Mouse (Mus musculus) midbrain, embryonic 14.5 days (tissue): ENCODE results near the gene Pin1rt1. TPM values are rescaled to one million over a fixed set of nuclear protein-coding genes. Genes with fewer than 3 reads are reported as not detected.

Experiments used
- ATAC-seq: fragments of 200-750 bp; cut with Nextera tagmentation; 2 replicates; pipeline ENCODE4 v1.8.0; 2017; ENCODE audit warnings: moderate number of reproducible peaks, moderate library complexity; ENCODE audit not compliant: low FRiP score, low TSS enrichment
- DNase-seq: peaks from one replicate; pipeline ENCODE4 v3.0.0-alpha.2; 2015
- H3K27ac ChIP-seq: fragments of 300-500 bp; sonication (generic); replicated peaks from 2 replicates; pipeline ENCODE4 v1.5.1; 2014; ENCODE audit warnings: mild to moderate bottlenecking, low read depth, low read length, moderate library complexity
- H3K27me3 ChIP-seq: fragments of 300-500 bp; sonication (generic); 2 replicates; pipeline ENCODE4 v1.6.1; 2014; ENCODE audit warnings: low read length, control low read depth, mixed read lengths; ENCODE audit not compliant: control insufficient read depth, insufficient read depth
- H3K36me3 ChIP-seq: fragments of 300-500 bp; sonication (generic); 2 replicates; pipeline ENCODE4 v1.6.1; 2014; ENCODE audit warnings: low read length, control low read depth; ENCODE audit not compliant: control insufficient read depth, insufficient read depth
- H3K4me1 ChIP-seq: fragments of 300-500 bp; sonication (generic); 2 replicates; pipeline ENCODE4 v1.6.1; 2014; ENCODE audit warnings: mild to moderate bottlenecking, antibody characterized with exemption, low read length, control low read depth; ENCODE audit not compliant: control insufficient read depth, insufficient read depth
- H3K4me2 ChIP-seq: fragments of 300-500 bp; sonication (generic); 2 replicates; pipeline ENCODE4 v1.6.1; 2014; ENCODE audit warnings: mild to moderate bottlenecking, low read length, moderate library complexity
- H3K4me3 ChIP-seq: fragments of 300-500 bp; sonication (generic); replicated peaks from 2 replicates; pipeline ENCODE4 v1.5.1; 2014; ENCODE audit warnings: low read depth, low read length
- H3K9ac ChIP-seq: fragments of 300-500 bp; sonication (generic); replicated peaks from 2 replicates; pipeline ENCODE4 v1.6.1; 2014; ENCODE audit warnings: mild to moderate bottlenecking, low read length, moderate library complexity
- H3K9me3 ChIP-seq: fragments of 300-500 bp; sonication (generic); 2 replicates; pipeline ENCODE4 v1.6.1; 2016; ENCODE audit warnings: low read length, control low read depth, mixed read lengths; ENCODE audit not compliant: control insufficient read depth
- WGBS: fragments of 180-500 bp; shearing (Covaris S2); extraction: QIAGEN DNeasy Blood & Tissue Kit; methylation state at CpG from one replicate; pipeline ENCODE4 v1.1.7; 2014; 5-methylcytosine and 5-hydroxymethylcytosine counted together
- polyA plus RNA-seq: library from polyadenylated mRNA; unstranded; fragments of >200 nt; fragmentation: Nextera tagmentation; extraction: Ambion mirVana; gene quantifications from 2 replicates; pipeline ENCODE4 v1.2.1, GENCODE M21; 2014

Pin1rt1 gene
- polyA plus RNA-seq, 1 experiment from 2014 or later: not detected

- H3K27me3 ChIP-seq: no peaks in the 10 kb centered on the region
- peaks cover 56% of the 10 kb centered on the region for H3K36me3 ChIP-seq
- DNase-seq: no peak
- ATAC-seq: no peak
- H3K27ac ChIP-seq: no peak overlapping the region
- no peaks in the 10 kb centered on the region for H3K4me1 ChIP-seq
- no peaks in the 10 kb centered on the region for H3K9me3 ChIP-seq
- no peak overlapping the region for H3K9ac ChIP-seq
- no peak overlapping the region for H3K4me2 ChIP-seq
- WGBS: 92% methylated on average over 4 of the region's 4 CpGs
- no peak overlapping the region for H3K4me3 ChIP-seq
Measured at GRCm38 (mm10) chr2:104684771-104685170, 31.4 kb downstream of the Pin1rt1 start.

GRCm38 (mm10) chr2:104677326-104677725 lies 38.9 kb downstream of the Pin1rt1 start:
- Histone ChIP-seq H3K9me3 (no peaks in the 10 kb centered on the region), H3K9ac (no peak overlapping the region), H3K4me3 (no peak overlapping the region), H3K36me3 (peaks cover 47% of the 10 kb centered on the region), H3K4me1 (no peaks in the 10 kb centered on the region), H3K4me2 (no peak overlapping the region), H3K27me3 (no peaks in the 10 kb centered on the region), H3K27ac (no peak overlapping the region)
- ATAC-seq (no peak), DNase-seq (no peak)
- WGBS: 81% methylated on average over 3 of the region's 3 CpGs

DNA sequence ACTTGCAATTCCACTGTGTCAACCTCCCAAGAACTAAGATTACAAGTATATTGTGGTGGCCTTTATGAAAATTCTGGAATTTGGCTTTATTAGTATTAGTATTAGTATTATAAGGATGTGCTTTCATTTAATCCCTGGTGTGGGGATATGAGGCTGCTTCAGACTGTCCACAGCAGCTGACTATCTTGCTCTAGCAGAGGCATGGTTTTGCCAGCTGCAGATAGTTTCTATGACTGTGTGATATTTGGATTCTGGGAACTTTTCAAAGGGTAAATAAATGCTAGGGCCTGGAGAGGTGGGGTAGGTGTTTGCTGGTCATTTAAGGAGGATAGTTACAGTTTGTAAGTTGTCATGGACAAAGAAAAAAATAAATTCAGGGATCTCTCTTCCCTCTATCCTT lies 44.5 kb downstream of the Pin1rt1 start:
- Histone ChIP-seq H3K9ac (no peak overlapping the region), H3K9me3 (no peaks in the 10 kb centered on the region), H3K27me3 (no peaks in the 10 kb centered on the region), H3K4me3 (no peak overlapping the region), H3K4me2 (no peak overlapping the region), H3K27ac (no peak overlapping the region), H3K4me1 (no peaks in the 10 kb centered on the region), H3K36me3 (peaks cover 15% of the 10 kb centered on the region; the same call in 1 of the 2 replicates)
- DNase-seq (no peak), ATAC-seq (no peak)

DNA sequence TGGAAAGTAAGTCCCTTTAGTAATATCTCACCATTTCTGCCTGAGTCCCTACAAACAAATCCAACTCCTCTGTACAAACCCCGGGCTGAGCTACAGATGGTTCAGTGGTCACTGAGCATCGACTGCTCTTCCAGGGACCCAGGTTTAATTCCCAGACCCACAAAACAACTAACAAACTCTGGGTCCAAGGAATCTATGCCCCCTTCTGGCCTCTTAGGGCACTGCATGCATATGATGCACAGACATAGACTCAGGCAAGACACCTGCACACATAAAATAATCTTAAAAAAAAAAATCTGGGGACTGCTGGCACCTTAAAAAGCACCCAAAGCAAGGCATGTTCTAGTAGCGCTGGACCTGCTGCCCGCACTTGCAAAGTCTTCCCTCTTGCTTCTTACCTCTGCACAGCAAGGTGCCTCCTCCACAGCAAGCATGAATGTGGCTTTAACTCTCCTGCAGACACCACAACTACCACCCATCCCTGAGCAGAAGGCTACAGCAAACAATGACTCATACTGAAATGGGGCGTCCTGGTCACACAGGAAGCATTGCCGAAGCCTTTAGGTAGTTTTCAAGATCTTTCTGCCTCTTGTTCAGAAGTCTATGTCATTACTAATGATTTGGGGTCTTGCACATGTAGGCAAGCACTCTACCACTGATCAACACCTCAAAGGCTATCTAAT lies 46.9 kb downstream of the Pin1rt1 start:
- no peak overlapping the region for H3K27ac ChIP-seq
- 85% methylated on average over 6 of the region's 6 CpGs for WGBS
- H3K4me1 ChIP-seq: no peaks in the 10 kb centered on the region
- H3K27me3 ChIP-seq: no peaks in the 10 kb centered on the region
- H3K4me3 ChIP-seq: no peak overlapping the region
- no peaks in the 10 kb centered on the region for H3K9me3 ChIP-seq
- H3K9ac ChIP-seq: no peak overlapping the region
- peaks cover 33% of the 10 kb centered on the region for H3K36me3 ChIP-seq
- ATAC-seq (no peak), DNase-seq (no peak)
- H3K4me2 ChIP-seq: no peak overlapping the region

Other genes starting within 250 kb of the Pin1rt1 start
- gene Hipk3, start 221.9 kb downstream of the Pin1rt1 start, polyA plus RNA-seq: 9.4 and 12.1 TPM in 2 replicates
- 97.0 and 102 TPM in 2 replicates for gene Cstf3, start 125.9 kb downstream of the Pin1rt1 start, polyA plus RNA-seq
- 66.1 and 80.2 TPM in 2 replicates for gene Tcp11l1, start 4.2 kb downstream of the Pin1rt1 start, polyA plus RNA-seq
- gene Depdc7, start 26.5 kb upstream of the Pin1rt1 start, polyA plus RNA-seq: 1.1 and 1.2 TPM in 2 replicates
- 11.3 and 13.9 TPM in 2 replicates for gene Qser1, start 100.4 kb upstream of the Pin1rt1 start, polyA plus RNA-seq
- gene Prrg4, start 133.5 kb upstream of the Pin1rt1 start, polyA plus RNA-seq: 0.11 and 0.61 TPM in 2 replicates
- 6.7 and 9.1 TPM in 2 replicates for gene Ccdc73, start 151.4 kb upstream of the Pin1rt1 start, polyA plus RNA-seq